Mouse (Mus musculus) CH12.LX (cell line): ENCODE results near the gene Vps45. TPM values are rescaled to one million over a fixed set of nuclear protein-coding genes. Genes with fewer than 3 reads are reported as not detected.

Experiments used
- DNase-seq: peaks from one replicate; pipeline ENCODE4 v3.0.0-alpha.2; 2013; ENCODE audit errors: extremely low read depth
- H3K27ac ChIP-seq: 2 replicates; pipeline ENCODE4 v1.5.1; 2012; ENCODE audit warnings: low read depth, mild to moderate bottlenecking, control low read depth, moderate library complexity; ENCODE audit not compliant: insufficient read depth
- H3K27me3 ChIP-seq: replicated peaks from 2 replicates; pipeline ENCODE3; 2012; ENCODE audit warnings: inconsistent platforms
- H3K36me3 ChIP-seq, 2 experiments: replicated peaks in 1 of 2; 2 replicates each; pipeline versions ENCODE3 to v1.6.1; 2012; ENCODE audit warnings: inconsistent platforms in 1 of 2, low read length in 1 of 2, mild to moderate bottlenecking in 1 of 2, mixed read lengths in 1 of 2, moderate library complexity in 1 of 2; ENCODE audit not compliant: control insufficient read depth in 1 of 2, insufficient read depth in 1 of 2
- H3K4me1 ChIP-seq, 2 experiments: 2 replicates each; pipeline ENCODE4 v1.6.1; 2012; ENCODE audit warnings: inconsistent platforms in 1 of 2, moderate library complexity in 1 of 2; ENCODE audit not compliant: insufficient read depth in 2 of 2, control insufficient read depth in 1 of 2
- H3K4me2 ChIP-seq: 2 replicates; pipeline ENCODE4 v1.6.1; 2012; ENCODE audit warnings: low read depth, mild to moderate bottlenecking, control low read depth; ENCODE audit not compliant: poor library complexity, insufficient read depth, severe bottlenecking
- H3K4me3 ChIP-seq, 3 experiments: fragments of 150-350 bp in 1 of 3; sonication (generic) in 1 of 3; replicated peaks in 1 of 3; 2 replicates each; pipeline versions ENCODE3 to v1.5.1; 2011 to 2012; ENCODE audit warnings: low read depth in 2 of 3, low read length in 2 of 3, mild to moderate bottlenecking in 2 of 3, moderate library complexity in 2 of 3, control low read depth in 1 of 3, improper control_type of control experiment in 1 of 3, inconsistent platforms in 1 of 3, mixed read lengths in 1 of 3; ENCODE audit not compliant: poor library complexity in 1 of 3
- H3K79me2 ChIP-seq: replicated peaks from 2 replicates; pipeline ENCODE4 v1.6.1; 2012; ENCODE audit warnings: mild to moderate bottlenecking, moderate library complexity; ENCODE audit not compliant: control insufficient read depth, poor library complexity, insufficient read depth, severe bottlenecking; ENCODE audit errors: extremely low read depth
- H3K9ac ChIP-seq: 2 replicates; pipeline ENCODE4 v1.6.1; 2012; ENCODE audit warnings: low read depth, mild to moderate bottlenecking, control low read depth, moderate library complexity; ENCODE audit not compliant: insufficient read depth
- H3K9me3 ChIP-seq: replicated peaks from 2 replicates; pipeline ENCODE3; 2012; ENCODE audit warnings: low read length, inconsistent platforms, mixed read lengths
- BHLHE40 ChIP-seq: IDR thresholded peaks from 2 replicates; pipeline ENCODE4 v1.6.1; 2011; ENCODE audit warnings: mild to moderate bottlenecking, low read depth, low read length, improper control_type of control experiment
- CHD2 ChIP-seq: IDR thresholded peaks from 2 replicates; pipeline ENCODE4 v1.6.1; 2011; ENCODE audit warnings: low read length, improper control_type of control experiment
- E2F4 ChIP-seq: IDR thresholded peaks from 2 replicates; pipeline ENCODE4 v1.6.1; 2011; ENCODE audit warnings: low read depth, low read length, improper control_type of control experiment; ENCODE audit not compliant: insufficient replicate concordance
- ELF1 ChIP-seq: IDR thresholded peaks from 2 replicates; pipeline ENCODE4 v1.6.1; 2014; ENCODE audit warnings: low read depth, mild to moderate bottlenecking, inconsistent platforms, low read length, improper control_type of control experiment
- EP300 ChIP-seq: IDR thresholded peaks from 2 replicates; pipeline ENCODE4 v1.6.1; 2011; ENCODE audit warnings: low read length, improper control_type of control experiment
- HCFC1 ChIP-seq: IDR thresholded peaks from 2 replicates; pipeline ENCODE4 v1.6.1; 2012; ENCODE audit warnings: low read depth, mild to moderate bottlenecking, inconsistent platforms, low read length, improper control_type of control experiment
- IRF4 ChIP-seq: IDR thresholded peaks from 2 replicates; pipeline ENCODE4 v1.6.1; 2014; ENCODE audit warnings: low read depth, mild to moderate bottlenecking, inconsistent platforms, low read length, improper control_type of control experiment
- JUN ChIP-seq: IDR thresholded peaks from 2 replicates; pipeline ENCODE4 v1.6.1; 2011; ENCODE audit warnings: low read depth, mild to moderate bottlenecking, low read length, improper control_type of control experiment, moderate library complexity; ENCODE audit not compliant: insufficient read depth
- KAT2A ChIP-seq: IDR thresholded peaks from 2 replicates; pipeline ENCODE4 v1.6.1; 2012; ENCODE audit warnings: low read length, improper control_type of control experiment, inconsistent platforms; ENCODE audit not compliant: insufficient replicate concordance
- MAX ChIP-seq: IDR thresholded peaks from 2 replicates; pipeline ENCODE4 v1.6.1; 2011; ENCODE audit warnings: low read length, improper control_type of control experiment
- MAZ ChIP-seq: IDR thresholded peaks from 2 replicates; pipeline ENCODE4 v1.6.1; 2012; ENCODE audit warnings: low read depth, mild to moderate bottlenecking, inconsistent platforms, low read length, improper control_type of control experiment, moderate library complexity
- MEF2A ChIP-seq: IDR thresholded peaks from 2 replicates; pipeline ENCODE4 v1.6.1; 2014; ENCODE audit warnings: low read depth, mild to moderate bottlenecking, inconsistent platforms, low read length, improper control_type of control experiment, borderline replicate concordance
- MXI1 ChIP-seq: IDR thresholded peaks from 2 replicates; pipeline ENCODE4 v1.6.1; 2011; ENCODE audit warnings: mild to moderate bottlenecking, low read depth, low read length, improper control_type of control experiment
- MYC ChIP-seq: IDR thresholded peaks from 2 replicates; pipeline ENCODE4 v1.6.1; 2011; ENCODE audit warnings: low read depth, mild to moderate bottlenecking, improper control_type of control experiment, low read length
- NELFE ChIP-seq: IDR thresholded peaks from 2 replicates; pipeline ENCODE4 v1.6.1; 2011; ENCODE audit warnings: low read depth, low read length, improper control_type of control experiment
- NRF1 ChIP-seq: IDR thresholded peaks from 2 replicates; pipeline ENCODE4 v1.6.1; 2014; ENCODE audit warnings: low read depth, mild to moderate bottlenecking, inconsistent platforms, low read length, improper control_type of control experiment, moderate library complexity
- PAX5 ChIP-seq: IDR thresholded peaks from 2 replicates; pipeline ENCODE4 v1.6.1; 2012; ENCODE audit warnings: low read length, inconsistent platforms, mixed read lengths
- POLR2A ChIP-seq: IDR thresholded peaks from 2 replicates; pipeline ENCODE4 v1.6.1; 2011; ENCODE audit warnings: low read depth, mild to moderate bottlenecking, improper control_type of control experiment, low read length
- POLR2AphosphoS2 ChIP-seq: IDR thresholded peaks from 2 replicates; pipeline ENCODE4 v1.6.1; 2011; ENCODE audit warnings: low read depth, low read length, improper control_type of control experiment
- SIN3A ChIP-seq: IDR thresholded peaks from 2 replicates; pipeline ENCODE4 v1.6.1; 2012; ENCODE audit warnings: low read length, improper control_type of control experiment, inconsistent platforms
- SMC3 ChIP-seq: IDR thresholded peaks from 2 replicates; pipeline ENCODE4 v1.6.1; 2011; ENCODE audit warnings: low read depth, low read length, improper control_type of control experiment
- TBP ChIP-seq: conservative IDR thresholded peaks from 2 replicates; pipeline ENCODE4 v1.6.1; 2011; ENCODE audit warnings: low read depth, low read length, improper control_type of control experiment
- UBTF ChIP-seq: IDR thresholded peaks from 2 replicates; pipeline ENCODE4 v1.6.1; 2012; ENCODE audit warnings: low read depth, mild to moderate bottlenecking, inconsistent platforms, low read length, improper control_type of control experiment, moderate library complexity
- USF1 ChIP-seq: IDR thresholded peaks from 2 replicates; pipeline ENCODE4 v1.6.1; 2014; ENCODE audit warnings: low read depth, mild to moderate bottlenecking, inconsistent platforms, low read length, improper control_type of control experiment
- ZC3H11A ChIP-seq: IDR thresholded peaks from 2 replicates; pipeline ENCODE4 v1.6.1; 2012; ENCODE audit warnings: low read depth, mild to moderate bottlenecking, inconsistent platforms, low read length, improper control_type of control experiment
- ZKSCAN1 ChIP-seq: IDR thresholded peaks from 2 replicates; pipeline ENCODE4 v1.6.1; 2012; ENCODE audit warnings: low read depth, inconsistent platforms, low read length, improper control_type of control experiment, borderline replicate concordance
- ZMIZ1 ChIP-seq: IDR thresholded peaks from 2 replicates; pipeline ENCODE4 v1.6.1; 2012; ENCODE audit warnings: low read depth, mild to moderate bottlenecking, inconsistent platforms, low read length, improper control_type of control experiment
- ZNF384 ChIP-seq: IDR thresholded peaks from 2 replicates; pipeline ENCODE4 v1.6.1; 2012; ENCODE audit warnings: low read depth, low read length, improper control_type of control experiment, inconsistent platforms
- dilution Hi-C: fragments of 300-500 bp; cut with MboI; formaldehyde crosslinking; loops from 2 replicates; pipeline ENCODE4 v1.14.3; 2020; ENCODE audit warnings: low sequenced_read_pairs; ENCODE audit not compliant: extremely low pct_unique_long_range_greater_than_20kb, extremely low pct_ligation_motif_present
- in situ Hi-C: fragments of 300-500 bp; cut with MboI; formaldehyde crosslinking; loops from 3 replicates; pipeline ENCODE4 v1.14.3; 2019; ENCODE audit warnings: low sequenced_read_pairs, low pct_ligation_motif_present, low pct_unique_long_range_greater_than_20kb, mixed read lengths
- polyA plus RNA-seq: library from polyadenylated mRNA; unstranded; fragments of >175 nt; gene quantifications from 2 replicates; pipeline ENCODE4 v1.2.1, GENCODE M21; 2012; ENCODE audit warnings: low read depth; ENCODE audit not compliant: insufficient read length
- total RNA-seq, 2 experiments: library from RNA; depleted of rRNA; stranded (reverse); fragments of 300-350 nt in 1 of 2; fragments of >200 nt in 1 of 2; gene quantifications; 2 replicates each; pipeline ENCODE4 v1.2.3; 2012 to 2014

The Vps45 gene
- total and polyA plus RNA-seq, 3 experiments: 16.2 to 20.8 (median 16.8) TPM

DNA sequence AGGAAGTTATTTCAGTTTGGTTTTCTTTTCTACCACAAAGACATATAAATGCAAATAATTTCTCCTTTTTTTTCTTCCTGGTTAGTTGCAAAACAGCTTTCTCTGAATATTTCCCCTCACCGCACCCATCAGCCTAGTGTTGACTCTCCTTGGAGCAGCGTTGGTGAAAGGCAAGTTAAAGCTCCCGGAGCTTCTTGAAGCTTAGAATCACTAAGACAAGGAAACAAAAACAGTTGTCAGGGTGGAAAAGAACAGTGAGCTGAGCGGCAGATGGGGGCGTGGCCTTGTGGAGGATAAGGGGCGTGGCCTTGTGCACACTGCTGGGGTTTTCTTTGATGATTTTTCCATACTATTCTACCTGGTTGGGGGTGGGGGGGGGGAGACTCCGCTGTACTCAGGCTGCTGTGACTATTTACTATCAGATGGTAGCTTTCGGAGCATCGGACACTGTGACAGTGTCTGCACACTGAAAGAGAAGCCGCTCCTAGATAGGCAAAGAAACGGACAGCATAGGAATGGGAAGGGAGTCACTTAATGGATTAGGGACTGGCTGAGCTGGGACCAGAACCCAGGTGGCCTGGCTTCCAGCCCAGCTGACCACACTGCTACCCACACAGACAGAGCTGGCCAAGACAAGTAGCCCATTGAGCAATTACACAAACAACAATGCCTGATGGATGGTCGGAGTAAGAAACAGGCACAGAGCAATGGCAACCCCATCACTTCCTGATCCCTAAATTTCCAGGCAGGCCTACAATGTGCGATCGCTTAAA is 44.0 kb upstream of the Vps45 start:
- peaks cover 15% of the 10 kb centered on the region for H3K79me2 ChIP-seq
- 0 out of 2 replicates have a peak overlapping the region, but pooled peaks have one; percentile 11 for H3K27ac ChIP-seq
- H3K9ac ChIP-seq: no peak overlapping the region
- DNase-seq: peak; percentile 70
- no peaks in the 10 kb centered on the region for H3K36me3 ChIP-seq
- dilution Hi-C loops (no loop called here), in situ Hi-C loops (no loop called here)
- peak overlapping the region in 2 of 3 experiments; percentile 23 to 41 for H3K4me3 ChIP-seq
- H3K27me3 ChIP-seq: no peaks in the 10 kb centered on the region
- peak overlapping the region; percentile 72 for H3K4me2 ChIP-seq
- TF ChIP-seq ELF1 (0 out of 2 replicates have a peak, but pooled peaks have one; percentile 28), HCFC1 (peak; percentile 15; the same call in 1 of the 2 replicates), NELFE (peak; percentile 24; the same call in 1 of the 2 replicates), MXI1 (0 out of 2 replicates have a peak, but pooled peaks have one; percentile 46), EP300 (no peak; the same call in 1 of the 2 replicates), BHLHE40 (0 out of 2 replicates have a peak, but pooled peaks have one; percentile 13), MEF2A (no peak), MAZ (peak; percentile 73; the same call in 1 of the 2 replicates), JUN (no peak), USF1 (no peak), CHD2 (0 out of 2 replicates have a peak, but pooled peaks have one; percentile 21), MAX (peak; percentile 47; the same call in 1 of the 2 replicates), POLR2AphosphoS2 (no peak), ZC3H11A (no peak), SIN3A (peak; percentile 75), POLR2A (no peak), ZNF384 (peak; percentile 64)
- peaks cover 30 to 68% of the 10 kb centered on the region in 2 experiments for H3K4me1 ChIP-seq
- H3K9me3 ChIP-seq: no peaks in the 10 kb centered on the region

GRCm38 (mm10) chr3:96098616-96099267 is 40.5 kb upstream of the Vps45 start:
- no peak for DNase-seq
- H3K9ac ChIP-seq: 0 out of 2 replicates have a peak overlapping the region, but pooled peaks have one; percentile 12
- in situ Hi-C loops (no loop called here), dilution Hi-C loops (no loop called here)
- no peaks in the 10 kb centered on the region for H3K9me3 ChIP-seq
- H3K27me3 ChIP-seq: no peaks in the 10 kb centered on the region
- peak overlapping the region; percentile 22 for H3K27ac ChIP-seq
- no peaks in the 10 kb centered on the region for H3K36me3 ChIP-seq
- H3K79me2 ChIP-seq: no peaks in the 10 kb centered on the region
- H3K4me1 ChIP-seq: peaks cover 33 to 60% of the 10 kb centered on the region in 2 experiments
- no peak overlapping the region for H3K4me3 ChIP-seq
- peak overlapping the region; percentile 39 for H3K4me2 ChIP-seq
- TF ChIP-seq PAX5 (no peak), ZC3H11A (no peak), KAT2A (no peak), TBP (no peak), E2F4 (no peak), MAZ (peak; percentile 46; the same call in 1 of the 2 replicates), JUN (no peak; the same call in 1 of the 2 replicates), IRF4 (peak; percentile 36; the same call in 1 of the 2 replicates), NELFE (0 out of 2 replicates have a peak, but pooled peaks have one; percentile 39), ZMIZ1 (no peak), POLR2A (no peak), NRF1 (no peak), SMC3 (no peak), ELF1 (peak; percentile 80), EP300 (peak; percentile 37; the same call in 1 of the 2 replicates), USF1 (no peak), ZKSCAN1 (no peak), MYC (no peak), MXI1 (no peak), CHD2 (no peak; the same call in 1 of the 2 replicates), UBTF (no peak)
